Mouse (Mus musculus): ENCODE results near the gene Sntg2. TPM values are rescaled to one million over a fixed set of nuclear protein-coding genes. Genes with fewer than 3 reads are reported as not detected.

Sntg2 gene
- polyA plus RNA-seq, 1 experiment, result not detected

DNA sequence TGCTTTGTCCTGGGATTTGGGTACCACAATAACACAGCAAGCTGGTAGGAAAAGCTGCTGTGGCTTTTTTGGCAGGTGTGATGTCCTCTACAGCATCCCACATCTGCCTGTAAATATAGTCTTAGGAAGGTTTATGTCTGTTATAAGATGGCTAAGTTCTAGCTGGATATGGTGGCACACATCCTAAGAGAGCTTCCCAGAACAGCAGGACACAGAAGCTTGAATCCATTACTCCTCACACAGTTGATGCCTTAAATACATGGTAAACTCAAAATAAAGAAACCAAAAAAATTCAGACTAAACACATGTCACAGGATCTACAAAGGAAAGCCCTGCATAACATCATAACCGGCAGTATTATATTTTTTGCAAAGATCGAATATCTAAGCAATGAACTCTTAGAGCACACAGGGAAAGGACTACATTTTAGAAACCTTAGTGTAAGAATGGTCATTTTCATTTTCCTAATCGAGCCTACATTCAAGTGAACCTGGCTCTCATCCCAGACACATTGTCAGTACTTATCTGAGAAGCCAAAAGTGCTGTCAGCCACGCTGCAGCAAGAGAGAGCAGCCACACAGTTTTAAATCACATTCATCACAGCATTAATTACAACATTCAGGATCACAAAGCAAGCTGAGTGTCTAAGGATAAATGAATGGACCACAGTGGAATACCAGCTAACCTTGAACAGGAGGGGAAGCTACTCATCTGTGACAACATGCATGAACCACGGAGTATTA, 64.8 kb downstream of the Sntg2 start:
- H3K4me1 ChIP-seq (ENCODE audit: control insufficient read depth), result no peaks in the 10 kb centered on the region
- TF ChIP-seq TAL1 (IDR thresholded peaks at IDR 0.05; ENCODE audit: low read length) (no peak), GATA1 (IDR thresholded peaks at IDR 0.05; ENCODE audit: low read length) (no peak)
- H3K9me3 ChIP-seq (ENCODE audit: control insufficient read depth, low read length), result no peaks in the 10 kb centered on the region
- no peaks in the 10 kb centered on the region for H3K27me3 ChIP-seq (ENCODE audit: control insufficient read depth)
- no peaks in the 10 kb centered on the region for H3K36me3 ChIP-seq (ENCODE audit: control insufficient read depth)
- H3K4me3 ChIP-seq (replicated peaks), result no peak overlapping the region

DNA sequence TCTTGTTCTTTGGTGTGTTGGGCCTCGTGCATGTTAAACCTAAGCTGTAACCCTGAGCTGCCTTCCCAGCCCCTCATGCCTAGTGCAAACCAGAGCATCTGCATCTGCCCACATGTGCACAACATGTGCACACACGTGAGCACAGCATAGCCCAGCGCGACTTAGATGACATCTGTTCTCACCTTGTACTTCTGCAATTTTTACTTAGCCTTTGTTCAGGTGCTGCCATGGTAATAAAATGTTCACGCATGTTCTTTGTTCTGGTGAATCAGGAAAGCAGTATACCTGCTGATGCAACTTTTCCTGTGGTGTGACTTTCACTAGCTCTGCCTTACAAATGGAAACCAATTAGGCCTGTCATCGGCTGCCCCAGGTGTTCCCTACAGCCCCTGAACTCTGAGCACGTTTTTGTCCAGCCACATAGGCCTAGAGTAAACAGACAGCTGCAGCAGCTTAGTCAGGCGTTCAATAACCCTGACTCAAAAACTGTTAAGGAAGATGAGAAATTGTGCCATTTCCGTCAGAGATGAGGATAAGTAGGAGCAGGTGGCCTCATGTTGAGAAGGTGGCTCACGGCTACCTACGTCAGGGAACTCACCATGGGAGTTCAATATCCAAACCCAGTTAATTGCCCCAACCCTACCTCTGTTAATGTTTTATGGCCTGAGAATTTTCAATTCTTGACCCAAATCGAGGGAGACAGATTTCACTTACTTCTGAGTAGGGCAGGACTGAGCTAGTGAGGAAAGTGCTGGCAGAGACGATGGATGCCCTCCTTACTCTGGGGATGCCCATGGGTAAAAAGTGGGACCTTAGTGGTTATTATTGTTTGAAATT, 80.2 kb downstream of the Sntg2 start:
- Histone ChIP-seq H3K4me1 (ENCODE audit: control insufficient read depth) (no peaks in the 10 kb centered on the region), H3K9me3 (ENCODE audit: control insufficient read depth, low read length) (no peaks in the 10 kb centered on the region), H3K4me3 (replicated peaks) (no peak overlapping the region), H3K36me3 (ENCODE audit: control insufficient read depth) (no peaks in the 10 kb centered on the region), H3K27me3 (ENCODE audit: control insufficient read depth) (no peaks in the 10 kb centered on the region)
- TF ChIP-seq TAL1 (IDR thresholded peaks at IDR 0.05; ENCODE audit: low read length) (no peak), GATA1 (IDR thresholded peaks at IDR 0.05; ENCODE audit: low read length) (no peak)

DNA sequence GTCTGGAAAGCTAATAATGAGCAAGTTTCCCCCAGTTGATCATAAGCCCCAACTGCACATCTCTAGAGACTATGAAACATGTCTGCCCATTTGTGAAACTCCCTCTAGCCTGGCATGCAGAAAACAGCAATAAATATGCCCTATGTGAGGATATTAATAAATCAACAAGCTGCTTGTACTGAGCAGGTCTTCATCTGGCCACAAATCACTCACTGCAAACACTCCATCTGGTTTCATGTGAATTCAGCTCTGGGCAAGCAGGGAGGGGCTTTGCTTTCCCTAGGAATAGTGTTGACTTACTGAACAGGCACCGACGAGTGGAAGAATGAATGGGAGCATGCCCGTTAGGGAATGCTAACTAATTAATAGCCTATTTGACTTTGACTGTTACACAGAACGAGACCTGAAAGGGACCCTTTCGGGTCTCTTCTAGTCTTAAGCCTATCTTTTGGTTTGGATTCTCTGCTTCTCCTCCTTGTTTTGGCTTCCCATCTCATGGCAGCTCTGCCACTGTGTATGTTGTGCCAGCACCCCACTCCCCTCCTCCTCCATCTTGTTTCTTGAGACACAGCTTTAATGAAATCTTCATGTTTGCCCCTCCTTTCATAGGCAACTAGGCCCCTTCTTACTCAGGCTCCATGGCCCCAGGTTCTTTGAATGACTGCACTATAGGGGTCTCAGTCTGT, 86.1 kb downstream of the Sntg2 start:
- TF ChIP-seq TAL1 (IDR thresholded peaks at IDR 0.05; ENCODE audit: low read length), result no peak
- TF ChIP-seq GATA1 (IDR thresholded peaks at IDR 0.05; ENCODE audit: low read length), result no peak

DNA sequence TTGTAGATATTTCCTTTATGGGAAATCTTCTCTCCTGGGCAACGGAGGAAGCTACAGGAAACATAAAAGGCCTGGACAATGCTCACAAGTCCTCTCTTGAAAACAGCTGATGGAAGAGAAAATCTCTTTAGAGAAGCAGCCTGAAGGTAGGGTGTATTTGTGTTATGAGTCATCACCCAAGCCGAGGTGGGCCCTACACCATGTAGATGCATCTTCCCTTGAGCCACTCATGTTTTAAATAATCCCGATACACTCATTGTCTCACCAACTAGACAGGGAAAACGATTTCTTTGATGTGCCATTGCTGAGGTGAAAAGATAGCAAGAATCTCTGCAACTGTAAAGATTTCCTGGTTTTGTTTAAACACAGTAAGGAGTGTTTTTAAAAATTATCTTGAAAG, 89.4 kb downstream of the Sntg2 start:
- Histone ChIP-seq H3K36me3 (ENCODE audit: control insufficient read depth) (no peaks in the 10 kb centered on the region), H3K4me1 (ENCODE audit: control insufficient read depth) (no peaks in the 10 kb centered on the region), H3K4me3 (replicated peaks) (no peak overlapping the region), H3K9me3 (ENCODE audit: control insufficient read depth, low read length) (no peaks in the 10 kb centered on the region), H3K27me3 (ENCODE audit: control insufficient read depth) (no peaks in the 10 kb centered on the region)
- TF ChIP-seq GATA1 (IDR thresholded peaks at IDR 0.05; ENCODE audit: low read length) (no peak), TAL1 (IDR thresholded peaks at IDR 0.05; ENCODE audit: low read length) (no peak)

More for the DNA sequence above, 86.1 kb downstream of the Sntg2 start:
- Histone ChIP-seq H3K4me1 (ENCODE audit: control insufficient read depth) (no peaks in the 10 kb centered on the region), H3K36me3 (ENCODE audit: control insufficient read depth) (no peaks in the 10 kb centered on the region), H3K27me3 (ENCODE audit: control insufficient read depth) (no peaks in the 10 kb centered on the region), H3K9me3 (ENCODE audit: control insufficient read depth, low read length) (no peaks in the 10 kb centered on the region), H3K4me3 (replicated peaks) (no peak overlapping the region)

DNA sequence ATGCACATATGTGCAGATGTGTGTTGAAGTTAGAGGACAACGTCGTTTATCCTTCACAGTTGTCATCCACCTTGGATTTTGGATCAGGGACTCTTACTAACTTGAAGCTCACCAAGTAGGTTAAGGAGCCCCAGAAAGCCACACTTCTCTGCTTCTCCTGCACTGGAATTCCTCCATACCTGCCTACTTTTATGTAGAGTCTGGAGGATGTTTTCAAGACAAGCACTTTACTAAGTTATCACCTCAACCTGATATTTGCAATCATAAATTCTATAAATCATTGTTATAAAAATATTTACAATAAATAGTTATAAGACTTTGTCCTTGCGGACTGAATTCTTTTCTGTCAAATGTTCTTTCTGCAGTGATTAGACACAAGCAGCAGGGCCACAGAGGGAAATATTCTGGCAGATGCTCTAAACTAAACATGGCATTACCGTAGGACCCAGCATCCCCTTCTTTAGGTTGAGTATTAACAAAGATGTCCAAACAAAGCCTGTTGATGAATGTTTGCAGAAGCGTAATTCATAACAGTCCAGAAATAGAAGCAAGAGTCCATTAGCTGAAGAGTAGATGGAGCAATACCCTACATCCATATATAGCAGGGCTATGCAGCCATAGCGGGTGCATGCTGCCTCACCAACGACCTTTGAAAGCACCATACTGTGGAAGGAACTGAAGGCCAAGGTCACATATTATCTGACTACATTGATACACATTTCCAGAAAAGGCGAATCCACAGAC, 100.8 kb downstream of the Sntg2 start:
- Histone ChIP-seq H3K27me3 (ENCODE audit: control insufficient read depth) (no peaks in the 10 kb centered on the region), H3K4me1 (ENCODE audit: control insufficient read depth) (no peaks in the 10 kb centered on the region), H3K36me3 (ENCODE audit: control insufficient read depth) (no peaks in the 10 kb centered on the region), H3K4me3 (replicated peaks) (no peak overlapping the region), H3K9me3 (ENCODE audit: control insufficient read depth, low read length) (0 out of 2 replicates have a peak, but pooled peaks cover 2% of the 10 kb centered on the region)
- no peak for TF ChIP-seq TAL1 (IDR thresholded peaks at IDR 0.05; ENCODE audit: low read length)
- no peak for TF ChIP-seq GATA1 (IDR thresholded peaks at IDR 0.05; ENCODE audit: low read length)

DNA sequence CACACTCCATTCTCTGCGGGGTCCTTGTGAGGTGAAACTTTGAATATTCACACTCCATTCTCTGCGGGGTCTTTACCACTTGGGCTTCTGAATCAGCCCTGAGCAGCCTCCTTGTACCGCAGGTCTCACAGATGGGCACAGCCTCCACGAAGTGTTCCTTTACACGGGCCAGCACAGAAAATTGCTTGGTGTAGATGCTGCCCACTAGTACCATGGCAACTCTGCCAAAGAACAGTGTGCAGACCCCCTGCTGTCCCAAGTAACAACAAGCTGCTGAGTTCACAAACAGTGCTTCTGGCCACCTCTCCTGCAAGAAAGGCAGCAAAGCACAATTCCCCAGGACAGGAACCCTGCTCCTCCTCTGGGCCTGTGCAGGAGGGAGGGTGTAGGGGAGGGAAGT, 109.0 kb downstream of the Sntg2 start:
- Histone ChIP-seq H3K36me3 (ENCODE audit: control insufficient read depth) (no peaks in the 10 kb centered on the region), H3K9me3 (ENCODE audit: control insufficient read depth, low read length) (no peaks in the 10 kb centered on the region), H3K4me3 (replicated peaks) (no peak overlapping the region), H3K4me1 (ENCODE audit: control insufficient read depth) (no peaks in the 10 kb centered on the region), H3K27me3 (ENCODE audit: control insufficient read depth) (no peaks in the 10 kb centered on the region)
- TF ChIP-seq TAL1 (IDR thresholded peaks at IDR 0.05; ENCODE audit: low read length), result no peak
- TF ChIP-seq GATA1 (IDR thresholded peaks at IDR 0.05; ENCODE audit: low read length), result no peak

DNA sequence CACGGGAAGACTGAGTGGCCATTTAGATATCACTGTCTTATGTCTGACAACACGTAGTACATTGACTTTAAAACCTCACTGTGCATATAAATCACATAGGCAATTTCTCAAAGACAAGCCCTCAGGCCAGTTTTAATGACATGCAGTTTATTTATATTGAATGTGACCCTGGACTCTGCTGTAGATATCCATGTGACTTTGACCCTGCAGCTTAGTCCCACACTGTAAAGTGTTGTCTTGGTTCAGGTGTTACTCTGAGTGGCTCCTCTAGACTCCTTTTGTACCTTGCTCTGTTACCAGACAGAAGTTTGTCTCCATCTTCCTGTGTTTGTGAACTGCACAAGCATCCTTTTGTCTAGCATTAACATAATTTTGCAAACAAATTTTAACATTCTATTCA, 112.0 kb downstream of the Sntg2 start:
- H3K9me3 ChIP-seq (ENCODE audit: control insufficient read depth, low read length), result no peaks in the 10 kb centered on the region
- H3K36me3 ChIP-seq (ENCODE audit: control insufficient read depth), result no peaks in the 10 kb centered on the region
- no peak overlapping the region for H3K4me3 ChIP-seq (replicated peaks)
- H3K27me3 ChIP-seq (ENCODE audit: control insufficient read depth), result no peaks in the 10 kb centered on the region
- no peaks in the 10 kb centered on the region for H3K4me1 ChIP-seq (ENCODE audit: control insufficient read depth)
- TF ChIP-seq TAL1 (IDR thresholded peaks at IDR 0.05; ENCODE audit: low read length) (no peak), GATA1 (IDR thresholded peaks at IDR 0.05; ENCODE audit: low read length) (no peak)

DNA sequence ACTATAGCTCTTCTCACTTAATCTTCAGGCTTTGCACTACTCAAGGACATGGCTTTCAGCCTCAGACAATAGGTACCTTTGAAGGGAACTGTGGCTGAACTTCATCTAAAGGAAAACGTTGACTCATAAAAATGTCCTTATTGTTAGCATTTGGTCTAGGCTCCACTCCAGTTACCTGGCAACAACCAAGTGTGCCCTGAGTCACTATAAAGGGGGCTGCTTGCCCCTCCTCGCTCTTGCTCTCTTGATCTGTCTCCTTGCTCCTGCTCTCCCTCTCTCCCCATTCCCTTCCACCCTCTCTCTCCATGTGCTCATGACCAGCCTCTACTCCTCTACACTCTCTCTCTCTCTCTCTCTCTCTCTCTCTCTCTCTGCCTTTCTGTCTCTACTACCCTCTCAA, 114.5 kb downstream of the Sntg2 start:
- no peaks in the 10 kb centered on the region for H3K36me3 ChIP-seq (ENCODE audit: control insufficient read depth)
- no peak for TF ChIP-seq TAL1 (IDR thresholded peaks at IDR 0.05; ENCODE audit: low read length)

More for the DNA sequence above, 114.5 kb downstream of the Sntg2 start:
- H3K9me3 ChIP-seq (ENCODE audit: control insufficient read depth, low read length), result no peaks in the 10 kb centered on the region
- no peaks in the 10 kb centered on the region for H3K4me1 ChIP-seq (ENCODE audit: control insufficient read depth)
- H3K4me3 ChIP-seq (replicated peaks), result no peak overlapping the region
- no peaks in the 10 kb centered on the region for H3K27me3 ChIP-seq (ENCODE audit: control insufficient read depth)
